Mouse (Mus musculus) T-helper 1 cell (primary cell): ENCODE results near the gene Mtg2.

Source experiments
- in situ Hi-C: fragments of 300-600 bp; cut with MboI, MseI; formaldehyde crosslinking; loops from one replicate; pipeline ENCODE4 v1.15.1; 2025; ENCODE audit warnings: high pct_unique_total_duplicates

The Mtg2 gene

DNA sequence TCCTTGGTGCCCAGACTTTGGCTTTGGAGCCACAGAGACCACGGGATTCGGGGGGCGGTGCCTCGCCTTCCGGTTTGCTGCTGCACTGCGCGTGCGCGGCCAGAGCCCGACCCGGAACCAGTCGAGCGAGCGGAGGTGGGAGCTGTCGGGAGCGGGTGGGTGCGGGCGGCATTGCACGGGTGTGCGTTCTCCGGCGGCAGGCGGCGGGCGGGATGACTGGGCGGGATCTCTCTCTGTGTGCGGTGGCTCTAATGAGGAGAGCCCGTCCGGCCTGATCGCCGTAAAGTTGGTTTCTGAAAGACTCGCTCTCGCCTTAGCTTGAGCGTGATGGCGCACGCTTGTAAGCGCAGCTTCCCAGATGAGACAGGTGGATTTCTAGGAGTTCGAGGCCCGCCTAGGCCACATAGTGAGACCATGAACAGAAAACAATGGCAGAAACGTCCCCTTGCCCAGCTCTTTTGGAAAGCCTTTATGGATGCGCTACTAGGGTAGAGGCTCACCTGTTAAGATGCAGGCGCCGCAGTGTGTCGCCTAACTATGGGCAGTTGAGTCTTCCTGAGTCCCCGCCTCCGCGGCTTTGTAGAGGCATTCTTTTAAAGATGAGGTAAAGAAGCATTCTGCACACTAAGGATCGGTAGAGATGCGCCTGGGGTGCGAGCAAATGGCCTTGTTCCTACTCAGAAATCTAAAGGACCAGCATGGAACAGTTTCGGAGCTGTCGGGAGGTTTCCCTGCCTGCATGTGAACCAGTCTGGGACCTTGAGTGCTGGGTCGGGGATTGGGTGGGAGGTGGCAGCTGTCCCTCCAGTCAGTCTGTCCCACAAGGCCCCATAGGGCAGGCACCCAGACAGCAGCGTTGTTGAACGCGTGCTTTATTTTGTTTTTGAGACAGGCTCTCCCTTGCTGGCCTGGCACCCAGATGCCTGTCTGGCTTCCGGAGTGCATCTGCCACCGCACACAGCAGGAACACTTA, at the start of gene Mtg2:
TSS of gene Mtg2 (plus strand) at position 108 of the 973 bp plus-strand sequence.
- in situ Hi-C loops, result no loop called here

DNA sequence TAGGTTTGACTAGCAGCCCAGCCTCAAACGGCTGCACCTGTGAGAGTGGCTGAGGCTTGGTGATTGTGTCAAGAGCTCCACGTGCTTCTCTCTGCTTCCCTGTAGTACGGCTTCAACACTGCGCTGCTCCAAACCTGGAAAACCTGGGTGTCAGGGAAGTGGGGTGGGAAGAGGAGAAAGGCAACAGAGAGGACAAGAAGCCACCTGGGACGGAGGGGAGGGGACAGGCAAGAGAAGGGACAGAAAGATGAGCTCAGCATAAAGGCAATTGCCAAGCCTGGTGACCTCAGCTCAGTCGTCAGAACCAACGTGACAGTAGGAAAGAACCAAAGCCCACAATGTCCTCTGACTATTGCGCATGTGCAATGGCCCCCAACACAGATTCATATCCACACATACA, 49.5 kb upstream of the Mtg2 start:
- in situ Hi-C loops, result no loop called here

DNA sequence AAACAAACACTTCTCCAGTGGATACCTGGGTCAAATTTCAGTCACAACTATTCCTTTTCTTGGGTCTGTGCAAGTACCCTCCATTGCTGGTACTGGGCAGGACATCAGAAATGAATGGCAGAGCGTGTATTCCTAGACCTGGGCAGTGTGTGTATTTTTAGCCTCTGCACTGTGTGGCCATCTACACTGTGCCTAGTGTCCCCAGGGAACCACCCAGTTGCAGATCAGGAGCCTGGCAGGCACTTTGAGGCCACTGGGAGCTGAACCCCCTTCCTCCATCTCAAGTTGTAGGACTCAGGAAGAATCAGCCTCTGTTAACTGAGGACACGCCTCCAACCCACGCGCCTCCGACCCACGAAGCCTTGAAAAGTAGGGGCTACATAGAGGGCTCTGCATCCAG, 47.6 kb upstream of the Mtg2 start:
- in situ Hi-C loops, result no loop called here

DNA sequence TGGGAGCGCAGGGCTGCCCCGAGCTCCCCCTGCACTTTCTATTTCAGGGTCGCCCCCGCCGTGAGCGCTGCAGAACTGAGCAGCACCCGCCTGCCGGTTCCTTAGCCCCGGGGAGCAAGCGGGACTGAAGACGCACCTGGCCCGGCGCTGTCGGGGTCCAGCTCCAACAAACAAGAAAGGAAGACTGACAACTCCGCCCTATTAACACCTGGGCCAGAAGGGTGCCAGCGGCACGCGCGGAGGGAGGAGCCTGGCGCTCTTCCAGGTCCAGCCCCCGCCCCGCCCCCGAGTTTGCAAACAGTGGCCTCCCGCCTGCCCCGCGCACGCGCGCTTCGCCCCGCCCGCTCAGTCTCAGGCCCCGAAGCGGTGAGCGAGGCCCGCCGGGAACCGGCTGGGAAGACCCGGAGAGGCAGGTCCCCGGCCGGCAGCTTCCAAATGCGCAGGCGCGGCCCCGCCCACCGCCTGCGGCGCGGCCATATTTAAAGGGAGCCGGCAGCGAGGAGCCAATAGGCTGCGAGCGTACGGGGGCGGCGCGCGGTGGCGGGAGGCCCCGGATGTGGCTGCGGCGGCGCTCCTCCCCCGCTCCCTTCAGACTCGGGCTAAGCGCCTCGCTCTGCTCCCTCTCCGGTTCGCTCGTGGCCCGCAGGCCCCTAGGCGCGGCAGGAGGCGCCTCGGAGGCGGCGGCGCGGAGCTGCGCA, 45.8 kb upstream of the Mtg2 start, which contains the start of gene Lsm14b:
TSS of gene Lsm14b (plus strand) at position 587 of the 698 bp plus-strand sequence.
- in situ Hi-C loops, result no loop called here

DNA sequence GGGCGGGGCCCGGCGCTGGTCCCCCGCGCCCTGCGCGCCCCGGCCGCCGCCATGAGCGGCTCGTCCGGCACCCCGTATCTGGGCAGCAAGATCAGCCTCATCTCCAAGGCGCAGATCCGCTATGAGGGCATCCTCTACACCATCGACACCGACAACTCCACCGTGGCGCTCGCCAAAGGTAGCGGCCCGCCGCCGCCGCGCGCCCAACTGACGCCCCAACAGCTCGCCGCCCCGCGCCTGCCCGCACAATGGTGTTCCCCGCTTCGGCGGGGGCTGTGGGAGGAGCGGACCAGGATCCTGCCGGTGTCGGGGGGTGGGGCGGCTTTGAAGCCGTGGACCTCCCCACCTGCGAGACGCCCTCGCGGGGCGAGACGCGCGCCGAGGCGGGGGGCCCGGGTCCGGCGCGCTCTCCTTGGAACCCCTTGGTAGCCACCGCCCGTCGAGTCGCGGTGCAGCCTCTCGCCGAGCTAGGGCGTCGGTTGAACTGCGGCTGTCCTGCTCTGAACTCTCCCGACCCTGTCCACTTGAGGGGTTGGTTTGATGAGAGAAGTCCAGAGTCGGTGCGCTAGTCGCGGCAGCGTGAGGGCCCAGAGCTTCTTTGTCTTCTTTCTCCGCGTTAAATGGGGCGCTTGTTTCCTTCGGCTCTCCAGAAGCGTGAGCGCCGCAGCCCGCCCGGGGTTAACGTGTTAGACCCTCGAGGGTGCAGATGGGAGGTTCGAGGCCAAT, 45.1 kb upstream of the Mtg2 start:
- in situ Hi-C loops, result no loop called here

DNA sequence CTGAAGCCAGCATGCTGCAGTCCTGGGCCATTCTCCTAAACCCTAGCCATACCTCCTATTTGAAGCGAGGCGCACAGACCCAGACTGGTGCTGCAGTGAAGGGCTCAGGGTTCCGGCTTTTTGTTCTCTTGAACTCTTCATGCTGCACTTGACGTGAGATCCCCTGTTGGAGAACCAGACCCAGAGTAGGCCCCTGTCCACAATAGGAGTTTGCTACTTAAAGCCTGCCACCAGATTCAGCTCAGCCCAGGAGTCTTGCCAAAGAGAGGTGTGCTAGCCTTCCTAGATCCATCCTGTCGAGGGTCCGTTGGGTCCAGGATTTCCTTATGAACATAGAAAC, 44.6 kb upstream of the Mtg2 start:
- in situ Hi-C loops, result no loop called here

DNA sequence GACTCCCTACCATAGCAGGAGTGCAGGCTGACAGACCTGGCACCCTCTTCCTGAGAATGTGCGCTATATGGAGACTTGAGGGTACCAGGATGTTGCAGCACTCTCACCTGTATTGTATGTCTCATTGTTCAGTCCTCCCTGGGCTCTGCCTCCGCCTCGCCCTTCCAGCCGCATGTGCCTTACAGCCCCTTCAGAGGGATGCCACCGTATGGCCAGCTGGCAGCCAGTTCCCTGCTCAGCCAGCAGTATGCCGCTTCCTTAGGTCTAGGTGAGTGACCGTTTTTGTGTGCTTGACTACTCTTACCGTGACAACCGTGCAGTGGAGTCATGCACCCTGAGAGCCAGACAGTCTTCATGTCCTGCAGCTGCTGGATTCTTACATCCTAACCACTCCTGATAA, 42.6 kb upstream of the Mtg2 start:
- in situ Hi-C loops, result no loop called here

DNA sequence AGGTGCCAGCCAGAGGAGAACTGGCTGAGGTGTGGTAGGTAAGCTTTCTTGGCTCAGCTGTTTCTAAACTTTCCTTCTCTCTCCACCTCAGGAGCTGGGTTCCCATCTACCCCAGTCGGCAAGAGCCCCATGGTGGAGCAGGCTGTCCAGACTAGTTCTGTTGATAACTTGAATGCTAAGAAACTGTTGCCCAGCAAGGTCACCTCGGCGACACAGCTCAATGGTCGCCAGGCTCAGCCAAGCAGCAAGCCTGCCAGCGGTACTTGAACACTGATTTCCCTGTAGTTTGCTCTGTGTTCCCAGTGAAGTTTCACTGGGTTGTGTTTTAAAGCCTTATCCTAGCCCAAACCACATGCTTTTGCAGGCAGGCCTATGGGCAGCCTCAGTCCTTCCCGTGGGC, 39.1 kb upstream of the Mtg2 start:
- in situ Hi-C loops, result loop anchor here (5.0 kb wide), 2 partner anchors 64 to 236 kb away; no protein-coding TSS in a partner anchor

DNA sequence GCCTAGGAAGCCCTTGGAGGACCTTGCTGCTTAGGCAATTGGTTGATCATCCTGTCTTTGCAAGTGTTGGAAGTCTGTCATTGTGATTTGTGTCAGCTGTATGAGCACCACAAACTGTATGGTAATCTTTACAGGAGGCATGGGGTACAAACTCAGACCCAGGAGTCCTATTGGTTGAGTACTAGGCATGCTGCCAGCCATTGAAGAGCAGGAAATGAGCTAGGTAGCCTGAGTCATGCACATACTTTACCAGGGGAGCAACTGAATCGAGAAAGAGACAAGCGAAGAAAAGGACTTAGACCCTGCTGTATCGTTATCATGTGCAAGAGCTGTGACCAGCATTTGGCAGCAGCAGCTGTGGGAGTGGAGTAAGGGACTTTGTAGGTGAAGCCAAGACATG, 37.5 kb upstream of the Mtg2 start:
- in situ Hi-C loops, result loop anchor here (5.0 kb wide), 2 partner anchors 66 to 234 kb away; no protein-coding TSS in a partner anchor

DNA sequence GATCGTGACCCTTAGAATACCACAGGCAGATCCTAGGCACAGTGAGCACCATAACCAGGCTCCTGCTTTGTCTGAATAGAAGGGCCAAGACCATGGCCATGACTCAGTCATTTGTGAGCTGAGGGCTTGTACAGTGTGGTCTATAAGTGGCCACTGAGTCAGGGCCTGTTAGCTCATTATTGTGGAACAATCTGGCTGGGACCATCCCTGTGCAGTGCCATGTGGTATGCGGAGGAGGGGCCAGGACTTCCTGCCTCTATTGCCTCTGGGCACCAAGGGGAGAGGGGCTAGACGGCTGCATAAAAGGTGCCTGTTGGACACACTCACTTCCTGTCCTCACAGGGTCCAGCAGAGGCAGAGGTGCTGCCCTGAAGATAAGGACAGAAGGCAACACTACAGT, 36.4 kb upstream of the Mtg2 start:
- in situ Hi-C loops, result loop anchor here (5.0 kb wide), 2 partner anchors 67 to 233 kb away; no protein-coding TSS in a partner anchor

DNA sequence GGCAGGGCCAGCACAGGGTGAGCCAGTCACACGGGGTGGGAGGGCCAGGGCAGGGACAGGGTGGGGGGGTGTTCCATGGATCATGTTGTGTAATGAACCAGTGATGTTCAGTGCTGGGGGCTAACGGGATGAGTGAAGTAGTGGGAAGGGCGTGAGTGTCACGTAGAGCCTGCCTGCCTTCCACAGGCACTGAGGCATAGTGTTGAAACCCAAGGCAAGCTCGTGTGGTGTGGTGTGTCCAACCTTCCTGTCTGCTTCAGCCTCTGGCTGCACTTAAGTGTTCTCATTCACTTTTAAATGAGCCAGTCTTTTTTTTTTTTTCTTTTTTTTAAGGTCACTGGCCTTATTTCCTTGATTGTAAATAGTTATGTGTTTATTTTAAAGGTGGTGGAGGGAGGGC, 35.6 kb upstream of the Mtg2 start:
- in situ Hi-C loops, result loop anchor here (5.0 kb wide), 2 partner anchors 67 to 233 kb away; no protein-coding TSS in a partner anchor

DNA sequence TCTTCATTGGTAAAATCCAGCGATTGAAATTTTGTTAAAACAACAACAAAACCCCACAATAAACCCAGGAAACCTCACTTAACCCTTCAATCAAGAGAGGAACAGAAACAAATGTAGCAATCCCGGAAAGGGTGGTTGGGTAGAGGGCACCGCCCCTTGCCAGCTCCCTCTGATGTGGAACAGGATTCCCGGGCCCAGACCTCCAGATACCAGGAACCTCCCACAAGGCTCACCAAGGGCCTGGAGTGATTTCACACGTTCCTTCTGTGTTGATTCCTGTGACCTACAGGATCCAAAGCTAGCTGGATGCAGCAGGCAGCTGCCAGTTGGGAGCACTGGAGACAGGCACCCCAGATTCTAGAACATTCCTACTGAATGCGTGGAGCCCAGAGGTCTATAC, 30.0 kb upstream of the Mtg2 start:
- in situ Hi-C loops, result no loop called here

DNA sequence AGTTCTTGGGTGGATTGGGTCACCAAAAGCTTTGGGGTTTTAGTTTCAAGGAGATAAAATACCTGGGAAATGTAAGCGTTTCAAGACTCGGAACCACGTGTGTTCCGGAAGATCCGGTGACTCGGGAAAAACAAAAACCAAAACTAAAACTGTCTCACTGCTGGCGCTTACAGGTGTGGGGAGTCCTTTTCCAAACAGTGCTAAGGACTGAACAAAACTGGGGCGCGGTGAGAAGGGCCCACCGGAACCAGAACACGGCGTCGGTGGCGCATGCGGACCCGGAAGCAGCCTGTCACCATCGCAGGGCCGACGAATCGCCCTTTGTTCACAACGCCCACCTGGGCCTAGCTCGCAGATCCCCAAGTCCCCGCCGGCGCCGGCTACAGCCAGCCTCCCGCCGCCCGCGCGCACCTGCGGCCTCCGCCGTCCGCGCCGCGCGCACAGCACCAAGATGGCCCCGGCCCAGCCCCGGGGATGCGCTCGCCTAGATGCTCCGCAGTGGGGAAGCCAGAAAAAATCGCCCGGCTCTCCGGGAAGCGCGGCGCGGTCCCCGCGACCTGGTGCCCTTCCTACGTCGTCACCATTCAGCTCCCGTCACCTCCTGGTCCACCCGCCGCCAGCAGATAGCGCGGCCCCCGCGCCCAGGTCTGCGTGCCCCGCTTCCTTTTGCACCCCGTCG, 28.7 kb upstream of the Mtg2 start:
- in situ Hi-C loops, result no loop called here

DNA sequence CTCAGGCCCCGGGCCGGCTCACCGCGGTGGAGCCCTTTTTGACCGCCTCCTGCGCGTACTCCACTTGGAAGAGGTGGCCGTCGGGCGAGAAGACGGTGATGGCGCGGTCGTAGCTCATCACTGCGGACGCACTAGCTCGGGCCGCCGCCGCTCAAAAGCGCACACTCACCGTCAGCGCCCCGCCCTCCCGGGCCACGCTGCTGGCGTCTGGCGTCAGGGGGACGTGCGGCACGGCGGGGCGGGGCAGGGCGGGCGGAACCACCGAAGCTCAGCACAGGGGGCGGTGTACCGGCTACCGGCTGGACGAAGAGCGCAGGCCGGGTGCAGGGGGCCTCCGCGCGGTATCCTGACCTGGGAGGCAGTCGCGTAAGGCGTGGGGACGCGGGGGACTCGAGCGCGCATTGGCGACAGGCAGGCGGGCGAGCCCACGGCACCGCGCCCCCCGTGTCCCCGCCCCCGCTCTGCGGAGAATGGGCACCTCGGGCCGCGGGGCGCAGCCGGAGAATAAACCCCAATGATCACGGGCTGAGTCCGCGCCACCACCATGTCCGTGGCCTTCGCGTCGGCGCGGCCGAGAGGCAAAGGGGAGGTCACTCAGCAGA, 28.0 kb upstream of the Mtg2 start, which contains the start of the genes Psma7 and Ss18l1:
TSS of gene Psma7 (minus strand) at position 178 of the 602 bp plus-strand sequence.
TSS of gene Ss18l1 (plus strand) at position 254 of the 602 bp plus-strand sequence.
- in situ Hi-C loops, result no loop called here

DNA sequence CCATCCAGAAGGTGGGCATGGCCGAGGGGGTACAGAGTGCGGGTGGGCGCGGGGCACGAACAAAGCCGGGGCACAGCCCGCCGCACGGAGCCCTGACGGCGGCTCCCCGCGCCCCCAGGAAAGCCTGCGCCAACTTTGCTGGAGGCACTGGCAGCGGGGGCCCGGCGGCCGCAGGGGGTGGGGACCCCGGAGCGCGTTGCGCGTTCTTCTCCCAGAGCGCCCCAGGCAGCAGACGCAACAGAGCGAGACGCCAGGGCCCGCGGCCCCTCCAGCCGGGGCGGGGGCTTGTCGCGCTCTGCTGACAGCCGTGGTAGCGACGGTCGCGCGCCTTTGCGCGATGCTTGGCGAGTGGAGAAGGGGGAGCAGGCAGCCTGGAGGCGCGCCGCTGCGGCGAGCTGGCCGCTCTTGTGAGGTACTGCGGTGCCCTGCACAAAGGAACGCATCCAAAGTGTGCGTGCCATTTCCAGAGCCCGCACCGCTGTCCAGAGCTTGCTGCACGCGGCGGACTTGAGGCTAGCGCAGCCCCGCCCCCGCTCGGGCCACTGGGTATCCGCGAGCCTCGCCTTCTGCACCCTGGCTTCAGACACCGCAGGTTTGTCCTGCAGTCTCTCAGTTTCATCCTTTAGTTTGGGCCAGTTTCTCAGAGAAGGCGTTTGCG, 27.4 kb upstream of the Mtg2 start:
- in situ Hi-C loops, result no loop called here

DNA sequence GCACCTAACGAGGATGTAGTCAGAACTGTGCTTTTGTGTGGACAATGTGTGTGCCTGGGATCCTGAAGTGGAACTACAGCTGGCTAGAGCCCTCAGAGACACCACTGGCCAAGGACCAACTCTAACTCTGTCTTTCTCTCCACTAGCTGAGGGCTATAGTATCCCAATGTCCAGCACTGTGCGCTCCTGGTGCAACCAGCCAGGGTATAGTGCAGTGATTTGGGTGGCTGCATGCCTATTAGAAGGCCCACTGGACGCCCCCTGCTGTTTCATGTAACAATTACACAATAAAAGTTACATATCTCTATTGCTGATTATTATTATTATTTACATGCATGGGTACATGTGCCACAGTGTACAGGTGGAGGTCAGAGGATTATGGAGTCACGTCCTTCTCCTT, 25.1 kb upstream of the Mtg2 start:
- in situ Hi-C loops, result loop anchor here (5.0 kb wide), 1 partner anchor 128 kb away; no protein-coding TSS in a partner anchor

DNA sequence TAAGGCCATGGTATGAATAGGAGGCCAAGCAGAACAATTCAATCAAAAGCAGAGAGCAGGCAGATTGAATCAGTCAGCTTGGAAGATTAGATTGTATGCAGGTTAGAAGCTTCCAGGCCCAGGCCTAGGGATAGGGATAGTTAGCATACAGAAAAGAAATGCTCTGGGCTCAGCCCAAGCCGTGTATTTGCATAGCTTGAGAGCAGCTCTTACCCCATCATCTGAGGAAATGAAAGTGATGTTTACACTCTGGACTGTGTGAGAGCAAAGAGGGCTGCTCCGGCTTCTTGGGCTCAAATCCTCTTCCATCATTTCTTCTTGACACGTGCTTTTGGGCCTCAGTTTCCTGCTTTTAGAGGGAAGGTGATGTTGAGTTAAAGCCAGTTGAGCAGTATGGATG, 22.8 kb upstream of the Mtg2 start:
- in situ Hi-C loops, result loop anchor here (5.0 kb wide), 1 partner anchor 130 kb away; no protein-coding TSS in a partner anchor

DNA sequence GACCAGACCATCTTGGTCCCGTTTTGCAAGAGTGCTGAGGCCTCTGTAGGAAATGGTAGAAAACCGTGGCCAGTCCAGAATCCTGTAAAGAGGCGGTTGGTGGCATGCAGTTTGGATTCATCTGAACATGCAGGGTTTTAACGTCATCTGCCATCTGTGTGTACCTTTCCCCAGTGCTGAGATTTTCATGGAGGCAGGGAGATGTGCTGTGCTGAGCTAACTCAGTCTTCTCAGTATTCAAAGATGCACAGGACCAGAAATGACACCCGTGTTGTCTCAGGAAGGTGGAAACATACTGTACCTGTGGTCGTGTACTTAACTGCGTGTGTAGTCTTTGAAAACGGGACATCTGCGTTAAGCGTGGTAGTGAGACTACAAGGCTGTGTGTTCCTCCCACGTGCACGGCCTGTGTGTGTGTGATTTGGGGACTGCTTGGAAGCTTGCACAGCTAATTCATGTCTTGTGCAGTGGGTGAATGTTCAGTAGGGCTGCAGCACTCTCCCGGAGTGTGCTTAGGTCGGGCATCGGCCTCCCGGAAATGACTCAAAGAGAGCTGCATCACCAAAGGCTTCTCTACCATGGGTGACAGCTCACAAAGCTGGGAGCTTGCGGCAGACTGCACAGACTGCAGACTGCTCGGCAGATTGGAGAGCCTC, 22.3 kb upstream of the Mtg2 start:
- in situ Hi-C loops, result loop anchor here (5.0 kb wide), 1 partner anchor 131 kb away; no protein-coding TSS in a partner anchor

DNA sequence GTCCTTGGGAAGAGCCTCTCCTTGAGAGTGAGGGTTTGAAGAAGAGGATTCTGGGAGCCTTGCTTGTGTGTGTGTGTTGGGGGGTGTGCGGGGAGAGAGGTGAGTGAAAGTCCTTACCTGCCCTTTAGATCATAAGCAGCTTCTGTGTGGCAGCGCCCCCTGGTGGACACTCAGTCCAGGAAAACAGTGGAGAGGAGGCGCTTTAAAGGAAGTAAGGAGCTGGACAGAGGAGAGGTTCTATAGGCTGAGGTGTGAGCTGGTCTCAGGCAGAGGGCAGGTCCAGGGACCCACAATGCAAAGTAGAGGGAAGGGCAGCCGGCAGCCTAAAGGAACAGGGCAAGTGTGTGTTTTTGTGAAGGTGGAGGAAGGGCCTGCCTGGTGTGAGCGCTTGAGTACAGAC, 19.4 kb upstream of the Mtg2 start:
- in situ Hi-C loops, result no loop called here
